Mouse (Mus musculus) embryonic fibroblast, embryonic 13.5 days (primary cell): ENCODE data around the gene Mustn1.

Source experiments
- CTCF ChIP-seq: IDR thresholded peaks from 2 replicates; pipeline ENCODE4 v1.5.1; 2011; ENCODE audit warnings: mild to moderate bottlenecking, control low read depth, low read length, moderate library complexity, borderline replicate concordance; ENCODE audit not compliant: insufficient read depth
- POLR2A ChIP-seq: IDR thresholded peaks from 2 replicates; pipeline ENCODE4 v1.6.1; 2011; ENCODE audit warnings: low read depth, mild to moderate bottlenecking, control low read depth, low read length, moderate library complexity

- TF ChIP-seq POLR2A = no peak
- TF ChIP-seq CTCF = no peak
Observed at GRCm38 (mm10) chr14:30907814-30908265, 28.8 kb downstream of the Mustn1 start.
